Mouse (Mus musculus): ENCODE measurements around the gene Hbb-bt.

GRCm38 (mm10) chr7:103843034-103843433, 29.2 kb upstream of the Hbb-bt start, which contains the start of gene Hbb-bh1:
- TF ChIP-seq MXI1 (IDR thresholded peaks at IDR 0.05; ENCODE audit: low read depth, low read length) (no peak), USF1 (IDR thresholded peaks at IDR 0.05; ENCODE audit: low read depth, low read length) (no peak), POLR2A (IDR thresholded peaks at IDR 0.05; ENCODE audit: control insufficient read depth in 1 of 2, insufficient read depth in 1 of 2, low read depth in 1 of 2, low read length in 2 of 2, poor library complexity in 1 of 2) (no peak), CTCF (IDR thresholded peaks at IDR 0.05 in 2 of 3, conservative IDR thresholded peaks at IDR 0.05 in 1 of 3; ENCODE audit: control insufficient read depth in 1 of 3, insufficient read depth in 1 of 3, low read depth in 2 of 3, low read length in 3 of 3, poor library complexity in 1 of 3, severe bottlenecking in 1 of 3) (no peak), E2F4 (IDR thresholded peaks at IDR 0.05; ENCODE audit: borderline replicate concordance, low read depth, low read length) (no peak), TAL1 (IDR thresholded peaks at IDR 0.05; ENCODE audit: low read length) (no peak), EP300 (IDR thresholded peaks at IDR 0.05; ENCODE audit: low read depth in 1 of 2, low read length in 2 of 2) (no peak), HCFC1 (IDR thresholded peaks at IDR 0.05; ENCODE audit: low read depth, low read length) (no peak), MAX (IDR thresholded peaks at IDR 0.05; ENCODE audit: low read length) (no peak), GATA1 (IDR thresholded peaks at IDR 0.05; ENCODE audit: low read depth, low read length) (no peak), CHD1 (IDR thresholded peaks at IDR 0.05; ENCODE audit: low read depth, low read length) (no peak), NELFE (IDR thresholded peaks at IDR 0.05; ENCODE audit: low read depth, low read length) (no peak)
